Mouse (Mus musculus): ENCODE data around the gene Mthfd2l. TPM values are rescaled to one million over a fixed set of nuclear protein-coding genes. Genes with fewer than 3 reads are reported as not detected.
A peak's percentile ranks its signal among the peaks of the same experiment; 100 is the strongest.

The Mthfd2l gene
- total and polyA plus RNA-seq, 3 experiments: 8.7 to 9.8 (median 9.1) TPM

DNA sequence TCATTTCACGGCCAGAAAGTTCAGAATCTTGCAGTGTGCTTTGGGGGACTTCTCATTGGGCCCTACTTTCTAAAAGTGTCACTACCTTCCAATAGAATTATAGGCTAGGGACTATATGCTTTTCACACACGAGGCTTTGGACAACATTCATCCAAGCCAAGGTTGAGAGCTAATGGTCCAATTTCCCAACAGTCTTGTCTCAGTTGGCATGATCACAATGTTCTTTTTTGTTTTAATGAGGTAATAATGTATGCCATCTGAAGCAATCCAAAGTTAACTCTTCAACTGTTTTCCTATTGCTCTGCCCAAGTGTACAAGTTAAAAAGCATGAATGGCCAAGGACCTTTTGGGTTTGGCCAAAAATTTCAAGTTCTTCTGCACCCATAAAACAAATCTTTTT is 11.4 kb upstream of the Mthfd2l start:
- no peak for TF ChIP-seq EP300 (IDR thresholded peaks at IDR 0.05; ENCODE audit: insufficient read depth, low read depth, low read length)
- TF ChIP-seq CTCF (IDR thresholded peaks at IDR 0.05): no peak
- TF ChIP-seq POLR2A (IDR thresholded peaks at IDR 0.05; ENCODE audit: insufficient read depth, low read depth, low read length): no peak
- no peak for DNase-seq
- H3K36me3 ChIP-seq (ENCODE audit: control insufficient read depth, insufficient read depth, low read length): no peaks in the 10 kb centered on the region
- H3K9ac ChIP-seq (ENCODE audit: low read depth, low read length): no peak overlapping the region
- no peak overlapping the region for H3K4me3 ChIP-seq
- no peaks in the 10 kb centered on the region for H3K79me2 ChIP-seq (replicated peaks; ENCODE audit: control insufficient read depth, insufficient read depth, low read length)
- no peaks in the 10 kb centered on the region for H3K27me3 ChIP-seq (ENCODE audit: control insufficient read depth, insufficient read depth, low read length)
- H3K4me1 ChIP-seq (ENCODE audit: control insufficient read depth, insufficient read depth, low read length): no peaks in the 10 kb centered on the region
- 65% methylated on average over 2 of the region's 2 CpGs for WGBS
- intact Hi-C loops (cut with DNase I): no loop called here
- no peak overlapping the region for H3K27ac ChIP-seq

DNA sequence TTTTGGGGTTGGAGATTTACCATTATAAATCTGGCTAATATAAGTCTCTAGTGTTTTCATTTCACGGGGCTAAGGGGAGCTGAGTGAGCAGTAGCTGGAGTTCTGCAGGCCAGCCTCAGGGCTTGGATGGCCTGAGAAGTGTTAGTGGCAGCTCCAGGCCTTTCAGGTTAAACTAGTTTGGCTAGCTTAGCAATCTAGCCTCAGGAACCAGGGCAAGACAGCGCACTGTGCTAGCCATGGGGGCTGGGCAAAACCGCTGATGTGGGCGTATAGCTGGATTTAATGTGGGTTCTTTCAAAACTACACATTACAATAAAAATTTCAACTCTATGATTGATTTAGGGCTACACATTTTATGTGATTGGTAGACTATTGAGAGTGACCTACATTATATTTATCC is 8.0 kb upstream of the Mthfd2l start:
- no peak for TF ChIP-seq EP300 (IDR thresholded peaks at IDR 0.05; ENCODE audit: insufficient read depth, low read depth, low read length)
- no peaks in the 10 kb centered on the region for H3K36me3 ChIP-seq (ENCODE audit: control insufficient read depth, insufficient read depth, low read length)
- H3K27me3 ChIP-seq (ENCODE audit: control insufficient read depth, insufficient read depth, low read length): no peaks in the 10 kb centered on the region
- intact Hi-C loops (cut with DNase I): no loop called here
- no peak overlapping the region for H3K4me3 ChIP-seq
- H3K79me2 ChIP-seq (replicated peaks; ENCODE audit: control insufficient read depth, insufficient read depth, low read length): no peaks in the 10 kb centered on the region
- no peak for DNase-seq
- H3K4me1 ChIP-seq (ENCODE audit: control insufficient read depth, insufficient read depth, low read length): no peaks in the 10 kb centered on the region
- WGBS: 94% methylated on average over 4 of the region's 4 CpGs
- H3K9ac ChIP-seq (ENCODE audit: low read depth, low read length): no peak overlapping the region
- no peak overlapping the region for H3K27ac ChIP-seq

DNA sequence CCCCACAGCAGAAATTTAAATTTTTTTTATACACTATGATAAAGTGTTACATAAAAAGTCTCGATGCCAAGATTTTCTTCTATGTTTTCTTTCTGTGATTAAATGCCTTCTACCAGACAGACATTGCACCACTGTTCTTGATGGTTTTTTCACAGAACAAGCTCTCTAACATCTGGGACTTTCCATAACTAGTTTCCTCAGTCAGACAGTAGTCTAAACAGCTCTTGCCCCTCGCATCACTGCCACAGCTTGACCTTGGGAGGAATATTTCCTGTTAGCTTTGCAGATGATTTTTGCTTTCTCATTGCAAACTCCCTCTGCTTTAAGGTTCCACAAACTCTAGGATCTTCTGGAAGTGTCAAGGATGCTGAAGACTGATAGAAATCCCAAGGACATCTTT is 371 bp upstream of the Mthfd2l start:
- Histone ChIP-seq H3K4me3 (peak overlapping the region; percentile 60), H3K27ac (peak overlapping the region; percentile 75), H3K9ac (ENCODE audit: low read depth, low read length) (peak overlapping the region; percentile 84; the same call in 1 of the 2 replicates), H3K36me3 (ENCODE audit: control insufficient read depth, insufficient read depth, low read length) (peaks cover 4% of the 10 kb centered on the region), H3K4me1 (ENCODE audit: control insufficient read depth, insufficient read depth, low read length) (peaks cover 2% of the 10 kb centered on the region), H3K79me2 (replicated peaks; ENCODE audit: control insufficient read depth, insufficient read depth, low read length) (0 out of 2 replicates have a peak, but pooled peaks cover 1% of the 10 kb centered on the region), H3K27me3 (ENCODE audit: control insufficient read depth, insufficient read depth, low read length) (no peaks in the 10 kb centered on the region)
- TF ChIP-seq EP300 (IDR thresholded peaks at IDR 0.05; ENCODE audit: insufficient read depth, low read depth, low read length): no peak
- no peak for TF ChIP-seq POLR2A (IDR thresholded peaks at IDR 0.05; ENCODE audit: insufficient read depth, low read depth, low read length)
- TF ChIP-seq CTCF (IDR thresholded peaks at IDR 0.05): no peak
- intact Hi-C loops (cut with DNase I): loop anchor here (2.0 kb wide), 1 partner anchor 40 kb away; the partner anchor contains the start of gene Cxcl1
- no peak for DNase-seq
- WGBS: 43% methylated on average over 2 of the region's 2 CpGs

DNA sequence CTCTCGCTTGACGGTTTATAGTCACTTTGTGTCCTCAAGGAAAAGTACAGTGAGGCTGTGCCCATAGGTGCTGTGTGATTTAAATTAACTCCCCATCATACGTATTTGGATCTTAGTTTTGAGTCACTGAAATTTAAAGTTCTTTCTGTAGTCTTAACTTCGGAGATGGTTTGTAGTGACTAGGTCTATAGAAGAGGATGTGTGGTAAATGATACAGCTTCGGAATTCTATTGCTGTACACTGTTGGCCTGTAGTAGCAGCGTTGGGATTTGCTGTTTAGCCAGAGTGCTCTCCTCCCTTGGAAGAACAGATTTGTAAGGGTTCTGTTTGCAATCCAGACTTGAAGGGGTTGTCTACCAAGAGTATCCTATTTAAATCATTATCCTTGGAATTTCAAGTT is 994 bp downstream of the Mthfd2l start:
- WGBS: 14% methylated on average over 6 of the region's 6 CpGs
- intact Hi-C loops (cut with DNase I): loop anchor here (2.0 kb wide), 1 partner anchor 41 kb away; the partner anchor contains the start of gene Cxcl1
- H3K9ac ChIP-seq (ENCODE audit: low read depth, low read length): peak overlapping the region; percentile 84
- H3K4me3 ChIP-seq: peak overlapping the region; percentile 60
- H3K27ac ChIP-seq: peak overlapping the region; percentile 75
- peaks cover 7% of the 10 kb centered on the region for H3K36me3 ChIP-seq (ENCODE audit: control insufficient read depth, insufficient read depth, low read length)
- H3K4me1 ChIP-seq (ENCODE audit: control insufficient read depth, insufficient read depth, low read length): peaks cover 2% of the 10 kb centered on the region
- no peak for DNase-seq
- TF ChIP-seq POLR2A (IDR thresholded peaks at IDR 0.05; ENCODE audit: insufficient read depth, low read depth, low read length) (no peak), EP300 (IDR thresholded peaks at IDR 0.05; ENCODE audit: insufficient read depth, low read depth, low read length) (no peak), CTCF (IDR thresholded peaks at IDR 0.05) (no peak)
- H3K79me2 ChIP-seq (replicated peaks; ENCODE audit: control insufficient read depth, insufficient read depth, low read length): 0 out of 2 replicates have a peak, but pooled peaks cover 1% of the 10 kb centered on the region
- H3K27me3 ChIP-seq (ENCODE audit: control insufficient read depth, insufficient read depth, low read length): no peaks in the 10 kb centered on the region

DNA sequence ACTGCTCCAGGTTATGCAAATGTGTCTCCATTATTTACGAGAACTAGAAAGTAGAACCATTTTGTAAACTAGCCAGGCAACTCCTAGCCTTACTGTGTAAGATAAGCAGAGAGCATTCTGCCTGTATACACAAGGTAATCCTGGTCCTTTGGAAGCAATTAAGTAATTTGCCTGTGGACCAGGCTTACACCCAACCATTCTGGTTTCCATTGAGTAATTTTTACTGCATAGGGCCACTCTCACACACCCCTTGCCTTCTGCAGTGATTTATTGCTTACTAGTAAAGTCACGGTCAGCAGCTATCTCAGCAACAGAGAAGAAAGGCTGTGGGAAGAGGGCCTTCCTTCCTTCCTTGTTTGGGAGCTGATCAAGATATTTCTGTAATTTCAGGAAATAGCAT is 5.8 kb downstream of the Mthfd2l start:
- Histone ChIP-seq H3K9ac (ENCODE audit: low read depth, low read length) (no peak overlapping the region), H3K27ac (no peak overlapping the region), H3K36me3 (ENCODE audit: control insufficient read depth, insufficient read depth, low read length) (peaks cover 7% of the 10 kb centered on the region), H3K4me1 (ENCODE audit: control insufficient read depth, insufficient read depth, low read length) (peaks cover 2% of the 10 kb centered on the region), H3K79me2 (replicated peaks; ENCODE audit: control insufficient read depth, insufficient read depth, low read length) (0 out of 2 replicates have a peak, but pooled peaks cover 1% of the 10 kb centered on the region), H3K4me3 (no peak overlapping the region), H3K27me3 (ENCODE audit: control insufficient read depth, insufficient read depth, low read length) (no peaks in the 10 kb centered on the region)
- TF ChIP-seq CTCF (IDR thresholded peaks at IDR 0.05): no peak
- TF ChIP-seq POLR2A (IDR thresholded peaks at IDR 0.05; ENCODE audit: insufficient read depth, low read depth, low read length): no peak
- TF ChIP-seq EP300 (IDR thresholded peaks at IDR 0.05; ENCODE audit: insufficient read depth, low read depth, low read length): no peak
- no peak for DNase-seq
- WGBS: 60% methylated on average over 2 of the region's 2 CpGs
- intact Hi-C loops (cut with DNase I): no loop called here

DNA sequence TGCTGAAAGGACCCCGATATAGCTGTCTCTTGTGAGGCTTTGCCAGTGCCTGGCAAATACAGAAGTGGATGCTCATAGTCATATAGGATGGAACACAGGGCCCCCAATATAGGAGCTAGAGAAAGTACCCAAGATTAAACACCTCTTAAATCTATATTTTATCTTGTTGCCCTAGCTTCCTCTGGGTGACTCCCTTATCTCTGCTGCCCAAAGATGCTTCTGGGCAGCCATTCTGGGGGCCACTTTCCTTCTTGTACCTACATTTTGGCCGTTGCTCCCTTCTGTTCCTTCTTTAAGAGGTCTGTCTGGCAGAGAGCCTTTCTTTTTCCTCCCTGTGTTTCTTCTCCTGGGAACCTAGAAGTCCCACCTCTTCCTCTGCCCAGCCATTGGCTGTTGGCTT is 14.5 kb downstream of the Mthfd2l start:
- no peak overlapping the region for H3K9ac ChIP-seq (ENCODE audit: low read depth, low read length)
- intact Hi-C loops (cut with DNase I): no loop called here
- 71% methylated on average over 2 of the region's 2 CpGs for WGBS

More for the DNA sequence above, 14.5 kb downstream of the Mthfd2l start:
- H3K4me1 ChIP-seq (ENCODE audit: control insufficient read depth, insufficient read depth, low read length): no peaks in the 10 kb centered on the region
- no peaks in the 10 kb centered on the region for H3K79me2 ChIP-seq (replicated peaks; ENCODE audit: control insufficient read depth, insufficient read depth, low read length)
- no peak overlapping the region for H3K27ac ChIP-seq
- H3K27me3 ChIP-seq (ENCODE audit: control insufficient read depth, insufficient read depth, low read length): no peaks in the 10 kb centered on the region
- TF ChIP-seq CTCF (IDR thresholded peaks at IDR 0.05) (no peak), EP300 (IDR thresholded peaks at IDR 0.05; ENCODE audit: insufficient read depth, low read depth, low read length) (no peak), POLR2A (IDR thresholded peaks at IDR 0.05; ENCODE audit: insufficient read depth, low read depth, low read length) (no peak)
- DNase-seq: no peak
- H3K4me3 ChIP-seq: no peak overlapping the region
- H3K36me3 ChIP-seq (ENCODE audit: control insufficient read depth, insufficient read depth, low read length): no peaks in the 10 kb centered on the region

Data from heart, adult 2 months (tissue).